Mouse (Mus musculus) embryonic facial prominence, embryonic 11.5 days (tissue): ENCODE measurements around the gene Gadd45gip1. TPM values are rescaled to one million over a fixed set of nuclear protein-coding genes. Genes with fewer than 3 reads are reported as not detected.
A peak's percentile ranks its signal among the peaks of the same experiment; 100 is the strongest.

Experiments
- ATAC-seq: fragments of 200-750 bp; cut with Nextera tagmentation; replicated peaks from 2 replicates; pipeline ENCODE4 v1.8.0; 2017; ENCODE audit warnings: low read depth; ENCODE audit not compliant: insufficient number of reproducible peaks, low FRiP score, low TSS enrichment
- DNase-seq: peaks from one replicate; pipeline ENCODE4 v3.0.0-alpha.2; 2015; ENCODE audit warnings: low spot score
- H3K27ac ChIP-seq: fragments of 300-500 bp; sonication (generic); replicated peaks from 2 replicates; pipeline ENCODE4 v1.5.1; 2014; ENCODE audit warnings: mild to moderate bottlenecking, low read depth, low read length, control low read depth
- H3K27me3 ChIP-seq: fragments of 300-500 bp; sonication (generic); 2 replicates; pipeline ENCODE4 v1.6.1; 2014; ENCODE audit warnings: mild to moderate bottlenecking, low read length, moderate library complexity, mixed read lengths; ENCODE audit not compliant: control insufficient read depth, insufficient read depth
- H3K36me3 ChIP-seq: fragments of 300-500 bp; sonication (generic); replicated peaks from 2 replicates; pipeline ENCODE4 v1.6.1; 2014; ENCODE audit warnings: low read depth, mild to moderate bottlenecking, low read length, moderate library complexity, mixed read lengths; ENCODE audit not compliant: control insufficient read depth, insufficient read depth
- H3K4me1 ChIP-seq: fragments of 300-500 bp; sonication (generic); 2 replicates; pipeline ENCODE4 v1.6.1; 2014; ENCODE audit warnings: low read length, mixed read lengths; ENCODE audit not compliant: control insufficient read depth, insufficient read depth
- H3K4me2 ChIP-seq: fragments of 300-500 bp; sonication (generic); 2 replicates; pipeline ENCODE4 v1.6.1; 2014; ENCODE audit warnings: low read depth, mild to moderate bottlenecking, control low read depth, low read length, moderate library complexity
- H3K4me3 ChIP-seq: fragments of 300-500 bp; sonication (generic); 2 replicates; pipeline ENCODE4 v1.5.1; 2014; ENCODE audit warnings: low read depth, low read length, control low read depth
- H3K9ac ChIP-seq: fragments of 300-500 bp; sonication (generic); replicated peaks from 2 replicates; pipeline ENCODE4 v1.6.1; 2014; ENCODE audit warnings: mild to moderate bottlenecking, control low read depth, low read length
- H3K9me3 ChIP-seq: fragments of 300-500 bp; sonication (generic); replicated peaks from 2 replicates; pipeline ENCODE4 v1.6.1; 2016; ENCODE audit warnings: mild to moderate bottlenecking, low read length, inconsistent platforms, mixed read lengths; ENCODE audit not compliant: control insufficient read depth
- WGBS: fragments of 180-500 bp; shearing (Covaris S2); extraction: QIAGEN DNeasy Blood & Tissue Kit; methylation state at CpG from one replicate; pipeline ENCODE4 v1.1.7; 2014; 5-methylcytosine and 5-hydroxymethylcytosine counted together
- polyA plus RNA-seq: library from polyadenylated mRNA; unstranded; fragments of >200 nt; fragmentation: Nextera tagmentation; extraction: Ambion mirVana; gene quantifications from 2 replicates; pipeline ENCODE4 v1.2.1, GENCODE M21; 2014

Gadd45gip1 gene
- polyA plus RNA-seq, 1 experiment from 2014 or later = 42.3 TPM

GRCm38 (mm10) chr8:84837149-84837911 is 6.0 kb downstream of the Gadd45gip1 start:
- H3K4me1 ChIP-seq = peaks cover 12% of the 10 kb centered on the region
- DNase-seq = peak; percentile 63

GRCm38 (mm10) chr8:84837912-84838470 is 6.7 kb downstream of the Gadd45gip1 start:
- Histone ChIP-seq H3K9me3 (no peaks in the 10 kb centered on the region), H3K27ac (no peak overlapping the region), H3K4me1 (peaks cover 12% of the 10 kb centered on the region), H3K36me3 (peaks cover 35% of the 10 kb centered on the region), H3K4me2 (no peak overlapping the region; the same call in 1 of the 2 replicates), H3K27me3 (no peaks in the 10 kb centered on the region), H3K9ac (no peak overlapping the region), H3K4me3 (no peak overlapping the region)
- ATAC-seq (no peak), DNase-seq (no peak)
- 78% methylated on average over 15 of the region's 15 CpGs for WGBS

More at GRCm38 (mm10) chr8:84837149-84837911, 6.0 kb downstream of the Gadd45gip1 start:
- H3K27me3 ChIP-seq = no peaks in the 10 kb centered on the region
- H3K27ac ChIP-seq = peak overlapping the region; percentile 20
- peak overlapping the region; percentile 2; the same call in 1 of the 2 replicates for H3K9ac ChIP-seq
- WGBS = 44% methylated on average over 8 of the region's 8 CpGs
- ATAC-seq = peak; percentile 14
- no peak overlapping the region; the same call in 1 of the 2 replicates for H3K4me2 ChIP-seq
- peaks cover 28% of the 10 kb centered on the region for H3K36me3 ChIP-seq
- H3K4me3 ChIP-seq = no peak overlapping the region
- no peaks in the 10 kb centered on the region for H3K9me3 ChIP-seq

GRCm38 (mm10) chr8:84838513-84838912 is 7.2 kb downstream of the Gadd45gip1 start:
- ATAC-seq (no peak), DNase-seq (no peak)
- H3K27ac ChIP-seq = no peak overlapping the region
- H3K9me3 ChIP-seq = no peaks in the 10 kb centered on the region
- no peak overlapping the region for H3K4me2 ChIP-seq
- H3K4me3 ChIP-seq = no peak overlapping the region
- peaks cover 40% of the 10 kb centered on the region for H3K36me3 ChIP-seq
- WGBS = 90% methylated on average over 5 of the region's 5 CpGs
- peaks cover 12% of the 10 kb centered on the region for H3K4me1 ChIP-seq
- H3K27me3 ChIP-seq = no peaks in the 10 kb centered on the region
- H3K9ac ChIP-seq = no peak overlapping the region

GRCm38 (mm10) chr8:84839411-84839810 is 8.1 kb downstream of the Gadd45gip1 start:
- WGBS = 92% methylated on average over 2 of the region's 2 CpGs
- Histone ChIP-seq H3K27me3 (no peaks in the 10 kb centered on the region), H3K9me3 (no peaks in the 10 kb centered on the region), H3K36me3 (peaks cover 45% of the 10 kb centered on the region), H3K4me2 (peak overlapping the region; percentile 78), H3K4me1 (peaks cover 12% of the 10 kb centered on the region), H3K4me3 (peak overlapping the region; percentile 88), H3K9ac (peak overlapping the region; percentile 84; the same call in 1 of the 2 replicates), H3K27ac (no peak overlapping the region)
- DNase-seq = no peak
- ATAC-seq = no peak

- ATAC-seq (no peak), DNase-seq (no peak)
- H3K4me2 ChIP-seq = peak overlapping the region; percentile 78
- H3K9ac ChIP-seq = peak overlapping the region; percentile 84
- H3K9me3 ChIP-seq = no peaks in the 10 kb centered on the region
- H3K4me3 ChIP-seq = peak overlapping the region; percentile 88
- H3K27ac ChIP-seq = peak overlapping the region; percentile 80
- H3K4me1 ChIP-seq = peaks cover 16% of the 10 kb centered on the region
- H3K36me3 ChIP-seq = peaks cover 45% of the 10 kb centered on the region
- 8% methylated on average over 7 of the region's 7 CpGs for WGBS
- H3K27me3 ChIP-seq = no peaks in the 10 kb centered on the region
Measured at GRCm38 (mm10) chr8:84839875-84840247, 8.5 kb downstream of the Gadd45gip1 start.

- Histone ChIP-seq H3K9me3 (no peaks in the 10 kb centered on the region), H3K9ac (peak within 1 kb of the TSS; percentile 84), H3K4me2 (peak within 1 kb of the TSS; percentile 78), H3K4me3 (peak within 1 kb of the TSS; percentile 88), H3K27me3 (no peaks in the 10 kb centered on the region), H3K4me1 (peaks cover 17% of the 10 kb centered on the region), H3K36me3 (peaks cover 42% of the 10 kb centered on the region), H3K27ac (peak within 1 kb of the TSS; percentile 80)
- WGBS = 0% methylated on average over 43 of the region's 55 CpGs
- ATAC-seq = peak; percentile 90
- peak; percentile 97 for DNase-seq
Measured at GRCm38 (mm10) chr8:84840248-84840999, 9.1 kb downstream of the Gadd45gip1 start, which contains the start of gene Rad23a. Gene Rad23a, minus strand, starts transcription at chr8:84840665.

- no peak for ATAC-seq
- no peaks in the 10 kb centered on the region for H3K27me3 ChIP-seq
- WGBS = 68% methylated on average over 1 of the region's 1 CpGs
- H3K4me1 ChIP-seq = peaks cover 17% of the 10 kb centered on the region
- no peaks in the 10 kb centered on the region for H3K9me3 ChIP-seq
- H3K27ac ChIP-seq = no peak overlapping the region
- H3K9ac ChIP-seq = no peak overlapping the region
- DNase-seq = no peak
- H3K4me3 ChIP-seq = no peak overlapping the region
- H3K36me3 ChIP-seq = peaks cover 35% of the 10 kb centered on the region
- no peak overlapping the region for H3K4me2 ChIP-seq
Measured at GRCm38 (mm10) chr8:84841514-84841913, 10.2 kb downstream of the Gadd45gip1 start.
